Mouse (Mus musculus) cerebellum, adult 2 months (tissue): ENCODE results near the gene Ttc5.

Source experiments
- CTCF ChIP-seq: fragments of 200-500 bp; IDR thresholded peaks from 2 replicates; pipeline ENCODE4 v1.5.1; 2011; ENCODE audit warnings: low read depth, mild to moderate bottlenecking, control low read depth, low read length, moderate library complexity, borderline replicate concordance; ENCODE audit not compliant: insufficient read depth
- POLR2A ChIP-seq: fragments of 200-500 bp; IDR thresholded peaks from 2 replicates; pipeline ENCODE4 v1.6.1; 2011; ENCODE audit warnings: low read length, control low read depth, borderline replicate concordance; ENCODE audit not compliant: insufficient read depth

DNA sequence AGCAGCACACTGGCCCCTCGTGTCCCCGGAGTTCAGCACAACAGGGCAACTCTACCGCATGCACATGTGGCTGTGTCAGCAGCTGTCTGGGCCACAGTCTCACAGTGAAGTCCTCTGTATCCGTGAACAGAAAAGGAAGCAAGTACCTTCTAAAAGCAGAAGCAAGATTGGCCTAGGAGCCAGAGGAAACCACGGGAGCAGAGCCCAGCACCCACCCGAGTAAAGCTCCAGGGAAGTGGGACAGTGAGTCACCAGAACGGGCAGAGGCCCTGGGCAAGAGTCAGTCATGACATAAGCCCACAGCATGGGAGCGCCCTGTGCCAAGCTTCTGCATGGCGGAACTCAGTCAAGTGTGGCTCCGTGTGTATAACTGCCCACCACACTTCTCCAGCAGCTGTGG lies 48.6 kb upstream of the Ttc5 start:
- no peak for TF ChIP-seq CTCF
- TF ChIP-seq POLR2A = no peak
